Mouse (Mus musculus): ENCODE data around the gene Anxa5.

Anxa5 gene

DNA sequence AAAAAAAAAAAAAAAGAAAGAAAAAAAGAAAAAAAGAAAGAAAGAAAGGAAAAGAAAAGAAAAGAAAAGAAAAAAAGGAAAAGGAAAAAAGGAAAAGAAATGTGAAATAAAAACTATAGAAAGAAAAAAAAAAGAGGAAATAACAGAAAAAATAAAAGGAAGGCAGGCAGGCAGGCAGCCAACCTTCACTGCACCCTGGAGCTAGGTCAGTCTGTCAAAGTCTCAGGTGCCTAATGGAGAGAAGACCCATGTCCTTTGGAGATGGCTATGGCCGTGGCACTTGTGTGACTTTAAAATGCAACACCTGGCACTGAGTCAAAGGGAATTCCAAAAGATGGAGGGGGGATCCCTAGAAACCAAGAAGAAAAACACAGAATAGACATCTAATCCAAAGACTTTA, 12.7 kb upstream of the Anxa5 start:
- no peak for DNase-seq (ENCODE audit: low spot score)

DNA sequence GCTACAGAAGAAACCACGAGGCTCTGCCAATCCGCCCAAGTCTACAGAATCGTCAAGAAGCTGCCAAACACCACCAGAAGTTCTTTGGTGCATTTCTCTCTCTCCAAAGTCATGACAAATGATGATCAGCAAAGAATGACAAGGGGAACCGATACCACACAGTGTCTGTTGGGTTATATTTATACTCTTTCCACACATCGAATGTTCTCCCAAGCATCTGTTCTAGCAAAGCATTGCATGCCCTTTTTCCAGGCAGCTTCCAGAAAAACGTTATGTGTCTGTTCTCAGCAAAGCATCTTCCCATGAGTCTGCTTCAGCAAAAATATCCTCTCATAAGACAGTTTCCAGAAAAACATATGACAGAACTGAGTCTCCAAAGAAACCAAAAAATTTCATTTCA, 11.2 kb upstream of the Anxa5 start:
- DNase-seq (ENCODE audit: low spot score): no peak

DNA sequence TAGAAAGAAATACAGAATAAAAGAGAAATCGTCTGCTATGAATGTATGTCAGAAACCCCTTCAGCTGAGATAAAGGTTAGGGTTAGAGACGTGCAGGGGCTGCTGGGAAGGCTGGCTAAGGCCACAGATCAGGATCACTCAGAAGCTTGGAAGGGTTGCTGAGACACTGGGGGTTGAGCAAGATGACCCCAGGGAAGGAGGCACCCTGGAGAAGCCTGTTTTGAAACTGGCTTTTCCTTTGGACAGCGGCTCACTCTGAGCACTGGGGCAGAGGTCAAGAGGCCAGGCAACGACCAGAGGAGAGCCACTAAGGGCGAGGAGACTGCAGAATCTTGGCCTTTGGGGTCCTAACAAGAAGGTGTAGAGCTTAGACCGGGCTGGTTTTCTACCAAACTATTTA, 10.5 kb upstream of the Anxa5 start:
- DNase-seq (ENCODE audit: low spot score): no peak

DNA sequence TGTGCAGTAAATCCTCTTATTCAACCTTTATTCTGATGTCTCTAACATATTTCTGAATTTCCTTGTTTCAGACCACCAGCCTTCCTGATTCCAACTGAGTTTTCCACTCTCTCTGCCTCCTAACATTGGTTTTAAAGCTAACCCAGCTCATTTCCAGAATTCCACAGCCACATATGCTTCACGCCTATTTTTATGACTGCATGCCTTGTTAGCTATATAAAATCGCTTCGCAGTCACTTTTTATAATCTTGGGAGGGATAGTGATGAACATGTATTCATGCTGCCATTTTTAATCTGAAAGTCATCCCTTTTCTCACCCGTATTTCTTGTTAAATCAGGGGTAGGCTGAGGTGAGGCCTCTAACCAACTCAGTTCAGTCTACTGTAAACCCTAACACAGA, 8.6 kb upstream of the Anxa5 start:
- no peak for DNase-seq (ENCODE audit: low spot score)

DNA sequence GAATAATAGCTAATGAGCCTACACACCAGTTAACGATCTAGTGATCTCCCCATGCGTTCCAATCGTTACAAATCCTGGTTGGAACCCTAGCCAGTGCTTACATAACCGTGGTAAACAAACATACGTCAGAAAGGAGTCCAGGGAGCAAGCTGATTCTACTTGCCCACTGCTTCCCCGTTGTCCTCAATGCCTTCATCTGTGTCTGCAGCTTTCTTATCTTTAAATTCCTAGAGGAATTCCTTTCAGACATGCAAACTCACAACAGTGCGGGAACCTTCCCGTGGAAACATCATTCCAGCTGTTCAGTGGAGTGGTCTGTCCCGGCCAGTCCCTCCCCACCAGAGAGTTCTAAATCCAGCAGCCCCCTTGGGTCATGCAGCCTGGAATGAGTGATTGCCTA, 7.2 kb upstream of the Anxa5 start:
- no peak for DNase-seq (ENCODE audit: low spot score)

DNA sequence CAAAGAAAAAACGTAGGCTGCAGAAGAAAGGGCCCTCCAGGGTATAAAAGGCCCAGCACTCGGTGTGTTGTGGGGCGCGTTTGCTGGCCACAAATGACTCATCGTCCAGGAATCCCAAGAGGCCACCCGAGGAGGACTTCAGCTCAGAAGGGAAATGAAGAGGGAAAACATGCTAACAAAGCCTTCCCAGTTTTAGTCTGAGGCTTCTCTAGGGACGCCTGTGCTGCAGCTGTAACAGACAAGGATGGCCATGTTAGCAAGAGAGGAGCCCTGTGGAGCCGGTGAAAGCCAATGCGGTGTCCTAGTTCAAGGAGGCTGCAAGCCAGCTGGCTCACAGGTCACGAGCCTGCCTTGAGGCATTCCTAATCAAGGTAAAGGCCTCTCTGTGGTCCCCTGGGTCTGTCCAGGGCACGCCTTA, 6.1 kb upstream of the Anxa5 start:
- DNase-seq (ENCODE audit: low spot score): no peak

DNA sequence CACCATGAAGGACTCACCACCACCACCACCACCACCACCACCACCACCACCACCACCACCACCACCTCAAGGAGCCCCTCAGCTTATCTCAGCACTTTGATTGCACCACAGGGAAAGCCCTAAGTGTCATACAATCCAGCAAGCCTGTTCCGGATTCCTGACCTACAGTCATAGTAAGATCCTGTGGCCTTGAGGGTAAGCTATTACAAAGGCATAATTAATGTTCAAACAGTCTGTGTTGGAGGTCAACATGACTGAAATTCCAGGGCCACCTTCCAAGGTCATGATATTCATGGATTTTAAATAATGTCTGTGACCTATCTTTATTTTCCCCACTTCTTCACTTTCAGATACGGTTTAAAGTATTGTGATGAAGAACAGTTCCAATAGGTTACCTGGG, 4.8 kb upstream of the Anxa5 start:
- no peak for DNase-seq (ENCODE audit: low spot score)

DNA sequence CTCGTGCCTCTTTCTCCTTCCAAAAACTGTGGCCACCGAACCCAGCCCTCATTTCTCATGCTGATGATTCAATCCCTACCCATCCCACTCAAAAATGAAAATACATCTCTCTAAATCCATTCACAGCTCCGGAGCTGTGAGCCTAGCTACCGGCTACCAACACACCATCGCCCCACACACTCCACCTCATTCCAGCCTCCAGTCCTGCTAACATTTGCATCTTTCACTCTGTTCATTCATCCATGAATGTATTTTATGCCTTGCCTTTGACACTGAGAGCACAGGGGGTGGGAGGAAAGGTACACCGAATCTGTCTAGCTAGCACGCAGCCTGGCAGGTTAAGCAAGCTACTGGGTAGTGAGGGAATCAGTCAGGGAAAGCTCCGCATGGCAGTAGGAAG, 3.1 kb upstream of the Anxa5 start:
- no peak for DNase-seq (ENCODE audit: low spot score)

DNA sequence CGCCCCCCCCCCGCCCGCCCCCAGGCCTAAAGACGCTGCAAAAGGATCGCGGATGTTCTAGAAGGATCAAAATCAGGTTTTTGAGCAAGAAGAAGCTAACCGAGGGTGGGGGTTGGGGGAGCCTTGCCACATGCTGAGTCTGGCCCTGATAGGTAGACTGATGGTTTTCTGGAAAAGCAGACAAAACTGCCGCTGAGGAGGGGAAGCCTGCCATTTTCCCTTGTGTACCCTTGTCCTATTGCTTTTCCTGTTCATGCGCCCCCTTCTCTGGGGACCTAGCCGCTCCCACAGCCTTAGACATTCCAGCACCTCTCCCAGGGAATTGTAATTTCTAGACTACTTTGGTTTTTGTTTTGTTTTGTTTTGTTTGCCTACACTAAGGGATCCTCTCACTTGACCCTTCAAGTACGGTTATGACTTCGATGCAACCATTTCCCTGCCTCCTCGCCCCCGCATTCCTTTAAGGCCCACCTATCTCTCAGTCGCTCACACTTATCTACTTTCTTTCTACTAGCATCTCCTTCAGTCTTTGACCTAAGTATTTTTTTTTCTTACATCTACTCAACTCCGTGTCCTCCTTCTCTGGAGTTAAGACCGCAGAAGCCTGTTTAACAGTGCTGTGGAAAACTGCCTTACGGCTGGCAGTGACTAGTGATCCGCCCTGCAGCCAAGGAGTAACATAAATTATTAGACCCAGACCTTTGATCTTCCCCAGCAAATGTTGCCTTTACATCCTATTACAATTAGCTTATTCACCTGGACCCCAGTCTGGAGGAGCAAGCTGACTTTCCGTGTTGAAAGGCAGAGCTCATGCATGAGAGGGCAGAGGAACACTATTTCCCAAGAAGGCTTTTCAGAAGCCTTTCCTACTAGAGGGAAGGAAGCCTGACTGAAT, 814 bp upstream of the Anxa5 start:
- DNase-seq (ENCODE audit: low spot score): no peak

DNA sequence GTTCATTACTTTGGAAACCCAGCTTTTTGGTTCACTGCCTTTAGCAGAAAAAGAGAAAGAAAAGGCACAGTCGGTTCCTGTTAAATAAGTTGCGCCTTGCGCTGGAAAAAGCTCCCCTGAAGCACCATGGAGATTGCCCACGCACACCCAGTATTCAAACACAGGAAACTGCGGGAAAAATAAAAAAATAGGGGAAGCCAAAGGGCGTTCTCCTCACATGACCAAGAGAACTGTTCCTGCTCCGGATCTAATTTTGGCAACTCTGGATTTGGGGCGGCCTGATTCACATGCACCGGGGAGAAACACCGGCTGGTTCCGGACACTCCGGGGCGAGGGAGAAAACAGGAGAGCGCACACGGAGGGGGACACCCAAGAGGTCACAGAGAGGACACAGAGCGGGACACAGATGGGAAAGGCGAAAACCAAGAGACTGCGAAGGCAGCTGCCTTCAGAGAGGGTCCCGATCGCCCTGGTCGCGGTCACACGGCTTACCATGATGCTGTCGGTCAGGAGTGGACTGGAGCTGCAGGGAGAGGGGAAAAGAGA, 683 bp downstream of the Anxa5 start:
- DNase-seq (ENCODE audit: low spot score): peak; percentile 41

DNA sequence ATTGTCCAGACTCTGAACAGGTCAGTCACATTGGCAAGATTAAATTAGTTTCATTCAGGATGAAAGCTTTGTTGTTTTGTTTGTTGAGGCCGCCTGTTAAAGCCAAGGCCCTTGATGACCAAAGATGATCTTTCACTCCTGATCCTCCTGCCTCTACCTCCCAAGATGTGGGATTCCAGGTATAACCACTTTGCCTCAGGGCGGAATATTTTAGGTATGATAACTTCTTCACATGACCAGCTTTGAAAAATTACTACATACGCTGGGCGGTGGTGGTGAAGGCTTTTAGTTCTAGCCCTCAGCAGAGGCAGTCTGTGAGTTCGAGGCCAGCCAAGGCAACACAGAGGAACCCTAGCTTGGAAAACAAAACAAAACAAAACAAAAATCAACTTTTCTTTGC, 1.3 kb downstream of the Anxa5 start:
- no peak for DNase-seq (ENCODE audit: low spot score)

DNA sequence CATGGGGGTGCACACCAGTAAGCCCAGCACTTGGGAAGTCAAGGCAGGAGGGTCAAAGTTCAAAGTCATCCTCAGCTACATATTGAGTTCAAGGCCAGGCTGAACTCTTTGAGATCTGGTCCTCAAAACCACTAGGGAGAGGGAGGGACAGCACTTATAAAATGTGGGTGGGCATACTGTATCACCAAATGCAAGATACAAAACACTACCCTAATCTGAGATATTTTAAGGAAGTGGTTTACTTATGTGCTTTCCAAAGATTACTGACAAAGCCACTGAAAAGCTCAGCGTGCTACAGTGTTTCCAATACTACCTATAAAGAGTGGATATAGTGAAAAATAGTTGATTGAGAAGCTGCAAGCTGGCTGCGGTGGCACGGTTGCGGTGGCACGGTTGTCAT, 2.5 kb downstream of the Anxa5 start:
- DNase-seq (ENCODE audit: low spot score): no peak

DNA sequence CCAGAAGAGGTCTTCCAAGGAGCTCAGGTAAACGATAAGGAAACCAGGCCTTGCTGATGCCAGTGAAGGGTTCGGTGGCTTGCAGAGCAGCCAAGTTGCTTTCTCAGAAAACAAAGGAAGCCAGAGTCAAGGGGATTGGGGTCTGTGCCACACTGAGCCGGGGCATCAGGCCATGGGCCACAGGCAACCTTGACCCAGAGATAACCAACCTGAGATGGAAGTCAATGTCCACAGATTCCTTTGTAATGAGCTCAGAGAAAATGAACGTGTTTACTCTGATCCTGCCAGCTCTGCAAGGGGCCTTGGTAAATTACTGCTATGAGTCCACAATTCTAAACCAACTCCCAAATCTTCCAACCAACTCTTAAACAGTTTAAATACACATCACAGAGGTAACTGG, 3.8 kb downstream of the Anxa5 start:
- no peak for DNase-seq (ENCODE audit: low spot score)

DNA sequence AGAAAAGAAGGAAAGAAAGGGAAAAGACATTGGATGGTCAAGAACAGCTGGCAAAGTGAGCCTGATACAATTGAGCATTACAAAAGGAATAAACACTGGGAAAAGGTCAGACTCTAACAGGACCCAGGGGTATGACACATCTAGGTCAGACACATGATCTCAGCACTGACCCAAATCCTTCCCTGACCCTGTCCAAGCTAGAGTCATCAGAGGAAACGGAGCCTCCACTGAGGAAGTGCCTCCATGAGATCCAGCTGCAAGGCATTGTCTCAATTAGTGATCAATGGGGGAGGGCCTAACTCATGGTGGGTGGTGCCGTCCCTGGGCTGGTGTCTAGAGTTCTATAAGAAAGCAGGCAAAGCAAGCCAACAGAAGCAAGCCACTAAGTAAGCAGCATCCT, 6.8 kb downstream of the Anxa5 start:
- DNase-seq (ENCODE audit: low spot score): no peak

DNA sequence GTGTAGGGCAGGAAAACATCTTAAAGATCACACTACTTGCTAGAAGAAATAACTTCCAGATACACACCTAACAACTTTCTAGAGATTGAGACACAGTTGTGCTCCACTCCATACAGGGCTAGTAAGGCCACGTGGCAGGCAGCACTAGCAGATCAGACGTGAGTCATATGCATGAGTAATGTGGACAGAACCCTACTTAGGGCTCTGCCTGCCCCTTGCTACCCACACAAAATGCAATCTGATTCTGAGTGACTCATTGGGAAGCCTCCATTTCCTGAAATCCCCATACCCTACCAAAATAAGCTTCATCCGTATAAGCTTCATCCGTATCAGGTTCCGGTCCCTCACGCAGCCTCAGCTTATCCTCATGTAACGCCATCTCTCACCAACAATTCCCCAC, 8.1 kb downstream of the Anxa5 start:
- DNase-seq (ENCODE audit: low spot score): no peak

DNA sequence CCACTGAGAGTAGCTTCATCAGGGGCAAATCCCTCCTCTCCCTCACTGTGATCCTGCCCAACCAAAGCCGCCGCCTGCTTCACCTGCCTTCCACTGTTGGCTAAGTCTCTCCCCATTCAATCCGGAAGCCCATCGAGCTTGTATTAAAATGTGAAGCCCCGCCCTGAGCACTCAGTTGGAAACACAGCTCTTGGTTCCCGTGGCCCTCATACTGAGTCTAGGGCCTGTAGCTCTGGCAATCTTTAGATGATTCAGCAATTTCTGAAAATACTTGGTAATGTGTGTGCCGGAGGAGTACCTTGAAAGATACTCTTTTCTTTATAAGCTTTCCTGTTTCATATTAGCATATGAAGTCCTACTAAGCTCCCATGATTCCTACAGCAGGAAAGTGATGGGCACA, 10.2 kb downstream of the Anxa5 start:
- no peak for DNase-seq (ENCODE audit: low spot score)

DNA sequence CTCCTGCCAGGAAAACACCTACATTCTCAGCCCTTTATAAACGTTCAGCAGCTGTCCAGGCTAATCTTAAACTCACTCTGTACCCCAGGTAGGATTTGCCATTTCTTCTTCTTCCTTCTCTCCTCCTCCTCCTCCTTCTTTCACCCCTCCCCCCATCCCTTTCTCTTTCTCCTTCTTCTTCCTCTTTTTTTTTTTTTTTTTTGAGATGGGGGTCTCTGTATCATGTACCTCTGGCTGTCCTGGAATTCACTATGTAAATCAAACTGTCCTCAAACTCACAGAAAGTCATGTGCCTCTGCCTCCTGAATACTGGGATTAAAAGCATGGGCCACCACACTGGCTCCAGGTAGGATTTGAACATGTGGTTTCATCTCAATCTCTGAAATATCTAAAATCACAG, 13.3 kb downstream of the Anxa5 start:
- DNase-seq (ENCODE audit: low spot score): no peak

DNA sequence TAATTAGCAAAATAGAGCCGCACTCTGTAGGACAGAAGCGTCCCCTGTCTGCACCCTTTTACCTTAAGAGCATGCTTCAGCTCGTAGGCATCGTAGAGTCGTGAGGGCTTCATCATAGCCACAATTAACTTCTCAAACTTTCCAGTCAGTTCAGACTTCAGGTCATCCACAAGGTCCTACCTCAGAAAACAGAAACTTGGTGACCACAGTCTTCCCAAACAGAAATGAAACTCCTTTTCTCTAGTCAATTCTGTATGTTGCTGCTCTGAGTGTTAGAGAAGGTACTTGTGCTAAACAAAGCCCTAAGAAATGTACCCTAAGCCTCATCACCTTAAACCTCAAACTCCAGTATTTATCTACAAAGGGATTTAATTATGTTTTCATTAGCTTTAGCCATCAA, 13.9 kb downstream of the Anxa5 start:
- no peak for DNase-seq (ENCODE audit: low spot score)

DNA sequence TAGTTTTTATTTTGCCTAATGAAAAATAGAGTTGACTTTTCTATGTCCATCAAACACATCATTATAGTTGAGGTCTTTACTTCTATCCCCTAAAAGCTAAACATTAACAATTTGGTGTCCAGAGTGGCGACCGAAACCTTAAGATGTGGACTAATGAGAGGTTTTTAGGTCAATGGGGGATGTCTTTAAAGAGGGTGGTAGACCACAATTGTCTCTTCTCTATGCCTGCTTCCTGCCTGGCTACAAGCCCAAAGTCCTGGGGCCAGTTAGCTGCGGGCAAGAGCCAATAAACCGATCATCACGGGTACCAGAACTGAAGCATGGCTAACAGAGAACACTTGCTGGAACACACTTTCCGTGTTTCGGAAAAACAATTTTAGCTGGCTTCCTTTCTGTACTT, 15.0 kb downstream of the Anxa5 start:
- DNase-seq (ENCODE audit: low spot score): no peak

DNA sequence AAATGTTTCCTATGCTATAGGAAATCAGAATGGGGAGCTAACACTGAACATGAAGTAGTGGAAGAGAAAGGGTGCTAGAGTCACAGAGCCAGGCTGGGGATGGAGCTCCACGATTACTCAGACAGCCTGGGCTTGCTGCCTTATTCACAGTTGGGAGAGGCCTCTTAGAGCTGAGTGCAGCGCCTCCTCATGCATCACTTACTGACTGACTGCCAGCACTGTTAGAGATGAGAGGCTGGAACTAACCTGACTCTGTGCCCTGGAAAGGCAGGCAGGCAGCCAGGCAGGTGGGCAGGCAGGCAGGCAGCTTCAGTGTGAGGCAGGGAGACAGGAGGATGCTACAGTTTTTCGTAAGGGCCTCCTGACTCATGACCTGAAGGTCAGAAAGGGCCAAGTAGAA, 20.1 kb downstream of the Anxa5 start:
- no peak for DNase-seq (ENCODE audit: low spot score)

DNA sequence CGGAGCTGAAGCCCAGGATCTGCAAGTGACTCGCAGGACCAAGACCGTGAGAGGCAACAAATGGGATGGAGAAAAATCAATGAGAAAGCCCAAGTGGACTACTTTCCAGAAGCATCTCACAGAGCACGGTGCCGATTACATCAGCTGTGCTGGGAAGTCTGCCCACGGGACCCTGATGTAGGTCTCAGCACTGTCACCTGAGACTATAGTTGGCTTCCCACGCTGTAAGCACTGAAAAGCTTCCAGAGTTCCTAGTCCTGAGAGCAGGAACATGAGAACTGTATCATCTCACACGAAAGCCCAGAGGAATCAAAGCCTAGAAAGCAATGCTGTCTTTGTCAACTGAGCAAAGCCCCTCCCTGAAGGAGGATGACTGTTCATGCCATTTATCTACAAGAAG, 20.6 kb downstream of the Anxa5 start:
- DNase-seq (ENCODE audit: low spot score): no peak

DNA sequence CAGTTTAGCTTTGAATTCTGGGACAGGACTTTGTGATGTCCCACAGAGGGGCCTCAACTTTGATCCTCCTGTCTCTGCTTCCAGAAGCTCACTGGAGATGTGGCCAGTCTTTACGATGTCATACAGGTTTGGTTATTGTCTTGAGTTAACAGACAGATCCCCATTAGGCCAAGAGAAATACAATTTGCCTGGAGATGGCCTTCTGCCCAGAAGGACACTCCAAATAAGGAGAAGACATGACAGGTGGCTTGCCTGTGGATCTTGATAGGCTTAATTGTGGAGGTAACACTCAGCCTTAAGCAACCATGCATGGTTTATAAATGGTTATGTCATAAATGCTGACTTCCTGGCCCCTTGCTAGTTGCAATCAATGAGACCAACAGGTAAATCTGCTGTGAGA, 23.2 kb downstream of the Anxa5 start:
- DNase-seq (ENCODE audit: low spot score): no peak

DNA sequence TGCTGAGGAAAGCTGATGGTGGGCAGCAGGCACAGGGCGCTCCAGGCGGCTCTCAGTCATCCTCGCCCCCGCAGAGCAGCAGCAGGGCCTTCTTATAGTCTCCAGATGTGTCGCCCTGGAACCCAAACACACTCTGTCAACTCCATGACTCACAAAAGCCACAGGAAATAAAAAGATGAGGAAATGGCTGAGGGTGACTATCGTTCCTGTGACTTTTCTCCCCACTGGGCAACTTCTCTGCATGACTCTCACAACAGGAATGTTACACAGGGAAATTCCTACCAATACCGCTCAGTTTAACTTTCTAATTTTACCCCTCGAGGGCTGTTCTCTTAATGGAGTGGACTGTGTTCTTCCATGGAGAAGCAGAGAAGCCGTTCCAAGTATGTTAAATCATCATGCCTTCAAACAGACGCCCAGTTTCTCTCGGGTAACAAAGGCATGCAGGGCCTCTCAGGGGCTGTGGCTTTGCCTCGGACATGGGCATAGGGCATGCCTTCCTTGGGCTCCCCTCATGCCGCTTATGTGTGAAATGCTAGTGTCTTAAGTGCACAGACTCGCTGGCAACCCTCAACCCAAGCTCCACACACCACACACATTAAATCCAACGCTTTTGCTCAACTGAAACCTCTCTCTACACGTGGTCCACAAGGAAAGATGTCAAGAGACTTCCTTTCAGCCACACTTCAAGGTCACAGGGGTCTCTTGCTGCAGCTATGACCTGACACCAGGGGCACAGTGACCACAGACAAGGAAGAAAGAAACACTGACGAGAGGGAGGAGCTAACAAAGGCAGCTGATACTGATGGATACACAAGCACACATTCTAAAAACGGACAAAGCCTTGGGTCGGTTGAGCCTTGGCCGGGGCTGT, 26.2 kb downstream of the Anxa5 start:
- no peak for DNase-seq (ENCODE audit: low spot score)

Measured in left cerebral cortex, adult 11 months (tissue).